Mouse (Mus musculus) hindbrain, embryonic 11.5 days (tissue): ENCODE measurements around the gene Phox2a. TPM values are rescaled to one million over a fixed set of nuclear protein-coding genes. Genes with fewer than 3 reads are reported as not detected.

Experiments used
- ATAC-seq: fragments of 200-750 bp; cut with Nextera tagmentation; 2 replicates; pipeline ENCODE4 v1.8.0; 2017; ENCODE audit warnings: mild to moderate bottlenecking, moderate TSS enrichment, moderate library complexity; ENCODE audit not compliant: low FRiP score
- DNase-seq: peaks from one replicate; pipeline ENCODE4 v3.0.0-alpha.2; 2015; ENCODE audit warnings: low spot score
- H3K27ac ChIP-seq: fragments of 300-500 bp; sonication (generic); 2 replicates; pipeline ENCODE4 v1.5.1; 2014; ENCODE audit warnings: mild to moderate bottlenecking, low read depth, low read length
- H3K27me3 ChIP-seq: fragments of 300-500 bp; sonication (generic); 2 replicates; pipeline ENCODE4 v1.6.1; 2014; ENCODE audit warnings: mild to moderate bottlenecking, low read length, moderate library complexity, mixed read lengths; ENCODE audit not compliant: control insufficient read depth, insufficient read depth
- H3K36me3 ChIP-seq: fragments of 300-500 bp; sonication (generic); 2 replicates; pipeline ENCODE4 v1.6.1; 2014; ENCODE audit warnings: mild to moderate bottlenecking, low read length, moderate library complexity, mixed read lengths; ENCODE audit not compliant: control insufficient read depth, insufficient read depth
- H3K4me1 ChIP-seq: fragments of 300-500 bp; sonication (generic); replicated peaks from 2 replicates; pipeline ENCODE4 v1.6.1; 2014; ENCODE audit warnings: low read length, mixed read lengths; ENCODE audit not compliant: control insufficient read depth, insufficient read depth
- H3K4me2 ChIP-seq: fragments of 300-500 bp; sonication (generic); replicated peaks from 2 replicates; pipeline ENCODE4 v1.6.1; 2014; ENCODE audit warnings: mild to moderate bottlenecking, low read depth, low read length
- H3K4me3 ChIP-seq: fragments of 300-500 bp; sonication (generic); 2 replicates; pipeline ENCODE4 v1.5.1; 2014; ENCODE audit warnings: low read depth, low read length
- H3K9ac ChIP-seq: fragments of 300-500 bp; sonication (generic); 2 replicates; pipeline ENCODE4 v1.6.1; 2014; ENCODE audit warnings: low read depth, low read length
- H3K9me3 ChIP-seq: fragments of 300-500 bp; sonication (generic); 2 replicates; pipeline ENCODE4 v1.6.1; 2016; ENCODE audit warnings: low read length; ENCODE audit not compliant: control insufficient read depth
- WGBS: fragments of 180-500 bp; shearing (Covaris S2); extraction: QIAGEN DNeasy Blood & Tissue Kit; methylation state at CpG from one replicate; pipeline ENCODE4 v1.1.7; 2014; 5-methylcytosine and 5-hydroxymethylcytosine counted together
- polyA plus RNA-seq: library from polyadenylated mRNA; unstranded; fragments of >200 nt; fragmentation: Nextera tagmentation; extraction: Ambion mirVana; gene quantifications from 2 replicates; pipeline ENCODE4 v1.2.1, GENCODE M21; 2014

Phox2a gene
- polyA plus RNA-seq, 1 experiment from 2014 or later = 6.3 TPM

GRCm38 (mm10) chr7:101853816-101854215, 35.7 kb downstream of the Phox2a start:
- Histone ChIP-seq H3K36me3 (no peaks in the 10 kb centered on the region), H3K9me3 (no peaks in the 10 kb centered on the region), H3K27me3 (no peaks in the 10 kb centered on the region), H3K9ac (no peak overlapping the region), H3K27ac (no peak overlapping the region), H3K4me1 (no peaks in the 10 kb centered on the region), H3K4me3 (no peak overlapping the region), H3K4me2 (no peak overlapping the region)
- WGBS = 87% methylated on average over 2 of the region's 2 CpGs
- ATAC-seq (no peak), DNase-seq (no peak)

GRCm38 (mm10) chr7:101857094-101857493, 39.0 kb downstream of the Phox2a start, which contains the start of gene Folr2:
Gene Folr2 (minus strand): TSS chr7:101857194.
- Histone ChIP-seq H3K4me1 (no peaks in the 10 kb centered on the region), H3K27me3 (no peaks in the 10 kb centered on the region), H3K4me3 (no peak within 1 kb of the TSS), H3K9me3 (no peaks in the 10 kb centered on the region), H3K36me3 (no peaks in the 10 kb centered on the region), H3K4me2 (no peak within 1 kb of the TSS), H3K27ac (no peak within 1 kb of the TSS), H3K9ac (no peak within 1 kb of the TSS)
- ATAC-seq = no peak
- 92% methylated on average over 4 of the region's 4 CpGs for WGBS
- no peak for DNase-seq

DNA sequence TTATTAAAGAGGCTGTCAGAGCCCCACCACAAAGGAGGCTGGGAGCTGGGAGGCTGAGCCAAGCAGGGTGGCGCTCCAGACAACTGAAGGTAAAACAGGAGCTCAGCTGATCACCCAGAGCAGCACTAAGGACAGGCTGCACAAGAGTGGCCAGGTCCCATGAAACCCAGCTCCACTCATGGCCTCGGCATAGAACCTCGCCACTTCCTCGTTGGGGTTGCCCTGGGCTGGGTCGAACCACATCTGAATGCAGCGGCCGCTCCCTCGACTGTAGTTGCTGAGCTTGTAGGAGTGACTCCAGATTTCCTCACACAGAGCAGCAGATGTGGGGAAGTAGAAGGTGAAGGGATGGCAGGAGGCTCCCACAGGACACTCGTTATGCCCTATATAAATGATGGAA, 40.2 kb downstream of the Phox2a start:
- DNase-seq (no peak), ATAC-seq (no peak)
- H3K4me3 ChIP-seq = no peak overlapping the region
- no peaks in the 10 kb centered on the region for H3K36me3 ChIP-seq
- no peaks in the 10 kb centered on the region for H3K9me3 ChIP-seq
- H3K4me1 ChIP-seq = no peaks in the 10 kb centered on the region
- H3K27ac ChIP-seq = no peak overlapping the region
- no peaks in the 10 kb centered on the region for H3K27me3 ChIP-seq
- H3K9ac ChIP-seq = no peak overlapping the region
- WGBS = 86% methylated on average over 9 of the region's 9 CpGs
- H3K4me2 ChIP-seq = no peak overlapping the region

DNA sequence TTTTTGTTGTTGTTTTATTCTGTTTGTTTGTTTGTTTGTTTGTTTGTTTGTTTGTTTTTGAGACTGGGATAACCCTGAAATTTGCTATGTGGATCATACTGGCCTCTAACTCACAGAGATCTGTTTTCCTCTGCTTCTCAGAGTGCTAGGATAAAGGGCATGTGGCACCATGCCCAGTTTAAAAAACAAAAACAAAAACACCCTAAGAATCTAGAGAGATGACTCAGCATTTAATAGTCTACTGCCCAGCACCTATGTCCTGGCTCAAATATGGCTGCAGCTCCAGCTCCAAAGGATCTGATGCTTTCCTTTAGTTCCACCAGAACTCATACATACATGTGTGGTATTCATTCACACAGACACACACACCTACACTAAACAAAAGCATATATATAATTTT, 42.9 kb downstream of the Phox2a start:
- Histone ChIP-seq H3K4me1 (no peaks in the 10 kb centered on the region), H3K4me2 (no peak overlapping the region), H3K9me3 (no peaks in the 10 kb centered on the region), H3K9ac (no peak overlapping the region), H3K27ac (no peak overlapping the region), H3K36me3 (no peaks in the 10 kb centered on the region), H3K27me3 (no peaks in the 10 kb centered on the region), H3K4me3 (no peak overlapping the region)
- ATAC-seq (no peak), DNase-seq (no peak)

GRCm38 (mm10) chr7:101862291-101862690, 44.2 kb downstream of the Phox2a start:
- H3K27me3 ChIP-seq = no peaks in the 10 kb centered on the region
- H3K9me3 ChIP-seq = no peaks in the 10 kb centered on the region
- H3K4me2 ChIP-seq = no peak overlapping the region
- 71% methylated on average over 3 of the region's 3 CpGs for WGBS
- ATAC-seq = no peak
- no peak for DNase-seq
- no peaks in the 10 kb centered on the region for H3K36me3 ChIP-seq
- no peak overlapping the region for H3K9ac ChIP-seq
- no peak overlapping the region for H3K4me3 ChIP-seq
- H3K4me1 ChIP-seq = no peaks in the 10 kb centered on the region
- no peak overlapping the region for H3K27ac ChIP-seq

DNA sequence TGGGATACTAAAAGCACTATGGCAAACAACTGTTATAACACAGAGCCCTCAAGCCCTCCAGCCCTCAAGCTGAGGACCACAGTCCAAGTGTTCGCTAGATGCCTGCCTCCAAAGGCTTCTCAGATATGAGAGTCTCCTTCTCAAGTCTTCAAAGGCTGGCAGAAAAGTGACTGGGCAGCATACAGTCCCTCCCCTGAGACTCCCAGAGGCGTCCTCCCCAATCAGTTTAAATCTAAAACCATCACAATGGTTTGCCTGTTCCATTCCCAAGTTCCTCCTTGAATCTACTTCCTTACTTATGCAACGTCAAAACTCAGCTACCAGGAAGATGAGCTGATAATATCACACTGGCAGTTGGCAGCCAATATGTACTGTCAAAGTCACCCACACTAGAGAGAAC, 45.3 kb downstream of the Phox2a start, which contains the start of gene Anapc15:
Gene Anapc15, plus strand, starts transcription at position 301 of the 400 bp plus-strand sequence.
- WGBS = 77% methylated on average over 3 of the region's 3 CpGs
- H3K27me3 ChIP-seq = no peaks in the 10 kb centered on the region
- no peak within 1 kb of the TSS for H3K4me3 ChIP-seq
- H3K9ac ChIP-seq = no peak within 1 kb of the TSS
- no peaks in the 10 kb centered on the region for H3K9me3 ChIP-seq
- H3K4me1 ChIP-seq = no peaks in the 10 kb centered on the region
- H3K27ac ChIP-seq = no peak within 1 kb of the TSS
- DNase-seq (no peak), ATAC-seq (no peak)
- H3K4me2 ChIP-seq = no peak within 1 kb of the TSS
- H3K36me3 ChIP-seq = no peaks in the 10 kb centered on the region

DNA sequence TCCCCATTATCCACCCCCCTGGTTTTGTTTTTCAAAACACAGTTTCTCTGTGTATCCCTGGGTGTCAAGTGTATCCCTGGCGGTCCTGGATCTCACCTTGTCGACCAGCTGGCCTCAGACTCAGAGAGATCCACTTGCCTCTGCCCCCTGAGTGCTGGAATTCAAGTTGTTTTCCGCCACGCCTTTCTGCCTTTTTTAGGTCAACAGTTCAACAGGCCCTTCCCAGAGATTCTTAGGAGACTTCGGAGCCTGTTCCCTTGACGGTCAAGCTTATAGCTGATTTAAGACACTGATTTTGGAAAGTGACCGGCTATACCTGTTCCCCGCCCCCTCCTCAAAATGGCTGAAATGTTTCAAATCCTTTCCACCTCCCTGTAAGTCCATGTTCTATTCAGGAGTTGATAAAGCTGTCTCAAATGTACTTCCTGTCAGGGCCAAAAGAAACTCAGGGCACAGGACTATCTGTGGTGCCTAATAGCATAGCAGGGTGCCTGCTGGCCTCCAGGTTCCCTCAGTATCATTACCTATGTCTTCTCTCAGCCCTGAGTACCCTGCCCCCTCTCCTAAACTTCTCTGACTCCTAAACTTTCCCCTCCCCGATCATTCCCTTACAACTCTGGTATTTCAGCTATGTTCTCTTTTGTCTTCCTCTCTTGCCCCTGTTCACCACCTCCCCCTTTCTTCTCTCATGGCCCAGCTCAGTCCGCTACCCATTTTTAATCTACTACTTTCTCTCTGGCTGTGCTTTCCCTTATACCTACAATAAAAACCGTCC, 48.6 kb downstream of the Phox2a start:
- Histone ChIP-seq H3K27me3 (no peaks in the 10 kb centered on the region), H3K36me3 (no peaks in the 10 kb centered on the region), H3K4me2 (no peak overlapping the region), H3K9ac (no peak overlapping the region), H3K4me3 (no peak overlapping the region), H3K9me3 (no peaks in the 10 kb centered on the region), H3K27ac (no peak overlapping the region), H3K4me1 (no peaks in the 10 kb centered on the region)
- WGBS = 80% methylated on average over 11 of the region's 11 CpGs
- DNase-seq (no peak), ATAC-seq (no peak)

DNA sequence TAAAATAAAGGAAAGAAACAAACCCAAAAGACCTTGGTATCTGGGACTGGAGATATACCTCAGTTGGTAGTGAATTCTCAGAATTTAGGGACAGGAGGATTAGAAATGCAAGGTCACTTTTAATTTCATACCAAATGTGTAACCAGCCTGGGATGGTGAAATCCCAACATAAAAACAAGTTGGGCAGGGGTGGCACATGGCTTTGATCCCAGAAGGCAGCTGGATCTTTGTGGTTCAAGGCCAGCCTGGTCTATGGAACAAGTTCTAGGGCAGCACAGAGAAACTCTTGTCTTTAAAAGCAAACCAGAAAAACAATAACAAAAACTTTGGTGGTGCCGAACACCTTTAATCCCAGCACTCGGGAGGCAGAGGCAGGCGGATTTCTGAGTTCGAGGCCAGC, 49.4 kb downstream of the Phox2a start:
- ATAC-seq (no peak), DNase-seq (no peak)
- no peak overlapping the region for H3K4me2 ChIP-seq
- H3K4me1 ChIP-seq = no peaks in the 10 kb centered on the region
- no peak overlapping the region for H3K4me3 ChIP-seq
- 100% methylated on average over 4 of the region's 4 CpGs for whole genome bisulfite sequencing
- H3K27ac ChIP-seq = no peak overlapping the region
- no peaks in the 10 kb centered on the region for H3K9me3 ChIP-seq
- H3K27me3 ChIP-seq = no peaks in the 10 kb centered on the region
- H3K9ac ChIP-seq = no peak overlapping the region
- H3K36me3 ChIP-seq = no peaks in the 10 kb centered on the region
